Mouse (Mus musculus) lung, postnatal 0 days (tissue): ENCODE results near the gene Sept4.

ENCODE experiments used
- CTCF ChIP-seq: IDR thresholded peaks from 2 replicates; pipeline ENCODE4 v1.5.1; 2016; ENCODE audit warnings: antibody characterized with exemption, mild to moderate bottlenecking
- EP300 ChIP-seq: IDR thresholded peaks from 2 replicates; pipeline ENCODE4 v1.6.1; 2016; ENCODE audit warnings: antibody characterized with exemption, mild to moderate bottlenecking, control low read depth

- TF ChIP-seq CTCF = no peak
- no peak for TF ChIP-seq EP300
Observed at GRCm38 (mm10) chr11:87523466-87523865, 45.2 kb upstream of the Sept4 start.
